Mouse (Mus musculus) adrenal gland, postnatal 4 days (tissue): Measurements from ENCODE around the gene Csn1s2a. TPM values are rescaled to one million over a fixed set of nuclear protein-coding genes. Genes with fewer than 3 reads are reported as not detected.
"Not testable (repeated sequence)": the region's sequence is repeated elsewhere in the genome, so short reads cannot be mapped to it uniquely, and the experiment has no call there.

Experiments used
- DNase-seq, 2 experiments: peaks; one replicate each; pipeline ENCODE4 v3.0.0; 2021 to 2022; ENCODE audit warnings: low spot score in 2 of 2, mixed read lengths in 2 of 2
- long read RNA-seq, 2 experiments: library from polyadenylated mRNA; stranded (forward); transcript quantifications; one replicate each; pipeline ENCODE4 v2.0.0; 2021
- total RNA-seq, 2 experiments: library from RNA; stranded (reverse); gene quantifications; 2 replicates each; pipeline ENCODE4 v1.2.3; 2021

Gene Csn1s2a
- not detected for total RNA-seq
- long read RNA-seq, experiment 1, result 0 reads
- long read RNA-seq, experiment 2, result 0 reads

GRCm38 (mm10) chr5:87774267-87774666 is at the start of gene Csn1s2a:
Gene Csn1s2a (plus strand): TSS chr5:87774567.
- no peak for DNase-seq

- DNase-seq, result no peak
These were observed 39.5 kb upstream of the Csn1s2a start for GRCm38 (mm10) chr5:87734821-87735220.

GRCm38 (mm10) chr5:87753471-87753870 is 20.9 kb upstream of the Csn1s2a start:
- DNase-seq, result no peak

- no peak for DNase-seq
These were observed 9.8 kb upstream of the Csn1s2a start for GRCm38 (mm10) chr5:87764546-87764945.

- not testable (repeated sequence) for DNase-seq
These were observed 2.2 kb upstream of the Csn1s2a start for GRCm38 (mm10) chr5:87772151-87772550.

- DNase-seq, result no peak
These were observed 8.4 kb downstream of the Csn1s2a start for GRCm38 (mm10) chr5:87782731-87783130.

GRCm38 (mm10) chr5:87807782-87808181 is 33.4 kb downstream of the Csn1s2a start, which contains the start of gene Csn1s2b:
Gene Csn1s2b (plus strand): TSS chr5:87808082.
- DNase-seq, result no peak

- DNase-seq, result no peak
These were observed 34.9 kb downstream of the Csn1s2a start for GRCm38 (mm10) chr5:87809253-87809652.

- DNase-seq, result no peak
These were observed 51.0 kb downstream of the Csn1s2a start, which contains the start of gene Prr27 for GRCm38 (mm10) chr5:87825386-87825785. Gene Prr27 (plus strand): TSS chr5:87825686.

Other genes with a start within 250 kb of the Csn1s2a start
- under 1 TPM; 0.56 to 0.99 TPM for gene Sult1b1, start 236.4 kb upstream of the Csn1s2a start, total RNA-seq
- gene Sult1d1, start 205.5 kb upstream of the Csn1s2a start, total RNA-seq, result 10 to 100 TPM in 1 of 2 experiments, 1 to 10 TPM in 1; 4.1 to 13.1 TPM
- gene Sult1e1, start 183.0 kb upstream of the Csn1s2a start, total RNA-seq, result under 1 TPM; 0.31 to 0.59 TPM
- not detected for gene Csn1s1, start 108.4 kb upstream of the Csn1s2a start, total RNA-seq
- not detected for gene Csn2, start 74.9 kb upstream of the Csn1s2a start, total RNA-seq
- not detected for gene Csn1s2b, start 33.5 kb downstream of the Csn1s2a start, total RNA-seq
- not detected for gene Prr27, start 51.1 kb downstream of the Csn1s2a start, total RNA-seq
- not detected for gene Odam, start 110.5 kb downstream of the Csn1s2a start, total RNA-seq
- gene Csn3, start 151.0 kb downstream of the Csn1s2a start, total RNA-seq, result not detected
- gene 2310003L06Rik, start 194.9 kb downstream of the Csn1s2a start, total RNA-seq, result not detected
- not detected for gene Gm28434, start 194.9 kb downstream of the Csn1s2a start, total RNA-seq
- not detected for gene Cabs1, start 204.9 kb downstream of the Csn1s2a start, total RNA-seq
- gene Smr3a, start 228.0 kb downstream of the Csn1s2a start, total RNA-seq, result not detected